Mouse (Mus musculus) neural tube, embryonic 12.5 days (tissue): ENCODE measurements around the gene Slc9a8. TPM values are rescaled to one million over a fixed set of nuclear protein-coding genes. Genes with fewer than 3 reads are reported as not detected.

Experiments
- ATAC-seq: fragments of 200-750 bp; cut with Nextera tagmentation; 2 replicates; pipeline ENCODE4 v1.8.0; 2017; ENCODE audit warnings: low read depth, mild to moderate bottlenecking, moderate TSS enrichment, moderate library complexity; ENCODE audit not compliant: low FRiP score
- H3K27ac ChIP-seq: fragments of 300-500 bp; sonication (generic); 2 replicates; pipeline ENCODE4 v1.5.1; 2016
- H3K27me3 ChIP-seq: fragments of 300-500 bp; sonication (generic); replicated peaks from 2 replicates; pipeline ENCODE4 v1.6.1; 2016; ENCODE audit warnings: mild to moderate bottlenecking
- H3K36me3 ChIP-seq: fragments of 300-500 bp; sonication (generic); 2 replicates; pipeline ENCODE4 v1.6.1; 2016; ENCODE audit warnings: mild to moderate bottlenecking
- H3K4me1 ChIP-seq: fragments of 300-500 bp; sonication (generic); 2 replicates; pipeline ENCODE4 v1.6.1; 2016
- H3K4me2 ChIP-seq: fragments of 300-500 bp; sonication (generic); replicated peaks from 2 replicates; pipeline ENCODE4 v1.6.1; 2016; ENCODE audit warnings: mild to moderate bottlenecking
- H3K4me3 ChIP-seq: fragments of 300-500 bp; sonication (generic); 2 replicates; pipeline ENCODE4 v1.5.1; 2016
- H3K9ac ChIP-seq: fragments of 300-500 bp; sonication (generic); 2 replicates; pipeline ENCODE4 v1.6.1; 2016; ENCODE audit warnings: mild to moderate bottlenecking
- H3K9me3 ChIP-seq: fragments of 300-500 bp; sonication (generic); 2 replicates; pipeline ENCODE4 v1.6.1; 2016; ENCODE audit warnings: mild to moderate bottlenecking
- WGBS: fragments of 180-500 bp; shearing (Covaris S2); methylation state at CpG from one replicate; pipeline ENCODE4 v1.1.7; 2016; 5-methylcytosine and 5-hydroxymethylcytosine counted together
- polyA plus RNA-seq: library from polyadenylated mRNA; unstranded; fragments of >200 nt; fragmentation: Nextera tagmentation; extraction: Ambion mirVana; gene quantifications from 2 replicates; pipeline ENCODE4 v1.2.1, GENCODE M21; 2016

The Slc9a8 gene
- polyA plus RNA-seq, 1 experiment from 2014 or later, result 23.7 TPM

DNA sequence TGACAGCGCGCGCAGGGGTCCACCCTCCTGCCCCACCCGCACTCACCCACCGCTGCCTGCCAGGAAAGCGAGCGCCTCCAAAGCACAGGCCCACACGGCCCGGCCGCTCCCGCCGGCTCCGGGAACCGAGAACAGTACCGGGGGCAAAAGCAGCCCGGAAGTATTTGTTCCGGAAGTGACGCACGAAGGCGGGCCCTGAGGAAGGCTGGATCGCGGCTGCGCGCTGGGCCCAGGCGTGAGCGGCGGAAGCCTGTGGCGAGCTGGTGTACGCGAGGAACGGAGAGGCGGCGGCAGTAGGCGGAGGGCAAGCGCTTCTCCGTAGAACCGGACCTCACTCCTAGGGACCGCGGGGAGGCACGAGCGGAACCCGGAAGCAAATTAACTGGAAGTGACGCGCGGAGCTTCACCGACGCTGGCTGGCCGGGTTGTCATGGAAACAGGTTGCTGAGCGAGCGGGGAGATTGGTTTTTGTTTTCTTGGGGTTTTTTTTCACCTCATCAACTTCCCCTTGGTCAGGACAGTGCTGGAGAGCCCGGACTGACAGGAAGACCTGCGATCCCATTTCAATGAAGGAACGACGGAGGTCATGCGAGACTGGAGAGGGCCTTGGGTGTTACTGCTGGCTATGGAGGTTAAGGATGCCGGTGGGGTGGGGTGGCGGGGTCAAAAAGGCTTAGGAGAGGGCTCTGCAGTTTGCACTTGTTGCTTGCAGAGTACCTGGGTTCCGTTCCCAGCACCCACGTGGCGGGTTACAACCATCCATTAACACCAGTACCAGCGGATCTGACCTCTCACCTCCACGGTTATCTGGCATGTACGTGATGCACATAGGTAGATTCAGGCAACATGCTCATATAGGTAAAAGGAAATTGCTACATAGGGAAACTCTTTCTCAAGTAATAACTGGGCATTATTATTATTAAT is 71.5 kb downstream of the Slc9a8 start, which contains the start of gene Spata2:
Gene Spata2 (minus strand): TSS at position 175 of the 924 bp plus-strand sequence.
- ATAC-seq, result peak; percentile 81
- WGBS, result 2% methylated on average over 63 of the region's 63 CpGs

DNA sequence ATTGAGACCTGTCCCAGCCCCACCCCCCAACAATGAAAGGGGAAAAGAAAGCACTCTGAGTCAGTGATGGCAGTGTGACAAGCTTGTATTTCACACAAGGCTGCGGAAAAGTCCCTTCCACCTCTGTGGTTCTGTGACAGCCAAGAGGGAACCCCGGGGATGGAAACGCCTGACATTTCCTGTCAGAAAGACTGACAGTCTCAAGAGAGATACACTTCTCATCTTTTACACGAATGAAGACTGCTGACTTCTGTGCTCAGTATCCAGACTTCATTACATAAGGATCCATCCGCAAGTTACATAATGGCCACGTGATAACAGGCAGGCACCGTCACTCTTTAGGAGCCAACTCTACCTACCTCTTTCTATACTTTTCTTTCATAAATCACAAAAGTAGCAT is 74.9 kb downstream of the Slc9a8 start:
- Histone ChIP-seq H3K4me1 (peaks cover 13% of the 10 kb centered on the region), H3K9ac (no peak overlapping the region), H3K9me3 (no peaks in the 10 kb centered on the region), H3K27me3 (no peaks in the 10 kb centered on the region), H3K4me2 (no peak overlapping the region), H3K4me3 (no peak overlapping the region), H3K27ac (no peak overlapping the region), H3K36me3 (no peaks in the 10 kb centered on the region)
- 87% methylated on average over 7 of the region's 7 CpGs for WGBS
- no peak for ATAC-seq

More for the DNA sequence above, 71.5 kb downstream of the Slc9a8 start, which contains the start of gene Spata2:
- 0 out of 2 replicates have a peak, but pooled peaks cover 4% of the 10 kb centered on the region for H3K36me3 ChIP-seq
- peak within 1 kb of the TSS; percentile 95 for H3K27ac ChIP-seq
- peak within 1 kb of the TSS; percentile 100 for H3K4me3 ChIP-seq
- peak within 1 kb of the TSS; percentile 98 for H3K9ac ChIP-seq
- H3K4me2 ChIP-seq, result peak within 1 kb of the TSS; percentile 80
- no peaks in the 10 kb centered on the region for H3K9me3 ChIP-seq
- H3K4me1 ChIP-seq, result peaks cover 22% of the 10 kb centered on the region
- H3K27me3 ChIP-seq, result no peaks in the 10 kb centered on the region

DNA sequence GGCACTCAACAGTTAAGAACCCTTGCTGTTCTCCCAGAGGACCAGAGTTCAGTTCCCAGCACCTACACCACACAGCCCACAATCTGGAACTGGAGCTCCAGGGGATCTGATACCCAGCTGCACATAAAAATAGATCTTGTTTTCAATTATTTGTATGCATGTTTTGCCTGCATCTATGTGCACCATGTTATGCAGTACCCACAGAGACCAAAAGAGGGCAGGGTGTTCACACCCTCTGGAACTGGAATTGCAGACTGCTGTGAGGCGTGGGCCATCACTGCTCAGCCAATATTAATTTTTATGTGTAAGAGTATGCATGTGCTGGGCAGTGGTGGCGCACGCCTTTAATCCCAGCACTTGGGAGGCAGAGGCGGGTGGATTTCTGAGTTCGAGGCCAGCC is 75.8 kb downstream of the Slc9a8 start:
- ATAC-seq, result no peak
- no peaks in the 10 kb centered on the region for H3K36me3 ChIP-seq
- H3K27ac ChIP-seq, result no peak overlapping the region
- H3K4me2 ChIP-seq, result no peak overlapping the region
- no peak overlapping the region for H3K9ac ChIP-seq
- no peaks in the 10 kb centered on the region for H3K27me3 ChIP-seq
- peaks cover 6% of the 10 kb centered on the region; the same call in 1 of the 2 replicates for H3K4me1 ChIP-seq
- no peak overlapping the region for H3K4me3 ChIP-seq
- H3K9me3 ChIP-seq, result no peaks in the 10 kb centered on the region
- WGBS, result 80% methylated on average over 5 of the region's 5 CpGs

DNA sequence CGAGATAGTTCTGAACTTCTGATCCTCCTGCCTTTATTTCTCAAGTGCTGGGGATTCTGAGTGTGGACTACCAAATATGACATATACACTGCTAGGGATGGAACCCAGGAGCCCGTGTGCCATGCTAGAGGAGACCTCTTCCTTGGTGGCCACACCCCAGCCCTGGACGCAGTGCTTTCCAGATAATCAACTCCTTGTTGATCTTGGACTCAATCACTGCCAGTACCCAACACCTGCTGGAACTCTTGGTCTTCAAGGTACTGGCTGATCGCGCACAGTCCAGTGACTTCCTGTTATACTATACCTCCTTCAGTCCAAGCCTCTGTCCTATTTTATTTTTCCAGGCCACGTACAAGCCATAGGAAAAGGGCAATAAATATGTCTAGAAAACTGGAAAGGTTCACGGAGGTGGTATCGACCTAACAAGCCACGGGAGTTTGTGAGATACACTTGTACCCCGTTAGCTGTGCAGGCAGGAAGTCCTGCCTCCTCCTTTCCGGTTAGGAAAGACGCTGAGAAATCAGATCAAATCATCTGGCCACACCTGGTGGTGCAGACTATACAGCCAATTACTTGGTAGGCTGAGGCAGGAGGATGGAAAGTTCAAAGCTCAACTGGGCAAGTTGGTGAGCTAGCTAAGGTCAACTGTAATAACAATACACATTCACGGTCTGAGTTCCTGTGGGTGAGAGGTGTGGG is 81.2 kb downstream of the Slc9a8 start:
- peak overlapping the region; percentile 98 for H3K4me3 ChIP-seq
- no peak for ATAC-seq

DNA sequence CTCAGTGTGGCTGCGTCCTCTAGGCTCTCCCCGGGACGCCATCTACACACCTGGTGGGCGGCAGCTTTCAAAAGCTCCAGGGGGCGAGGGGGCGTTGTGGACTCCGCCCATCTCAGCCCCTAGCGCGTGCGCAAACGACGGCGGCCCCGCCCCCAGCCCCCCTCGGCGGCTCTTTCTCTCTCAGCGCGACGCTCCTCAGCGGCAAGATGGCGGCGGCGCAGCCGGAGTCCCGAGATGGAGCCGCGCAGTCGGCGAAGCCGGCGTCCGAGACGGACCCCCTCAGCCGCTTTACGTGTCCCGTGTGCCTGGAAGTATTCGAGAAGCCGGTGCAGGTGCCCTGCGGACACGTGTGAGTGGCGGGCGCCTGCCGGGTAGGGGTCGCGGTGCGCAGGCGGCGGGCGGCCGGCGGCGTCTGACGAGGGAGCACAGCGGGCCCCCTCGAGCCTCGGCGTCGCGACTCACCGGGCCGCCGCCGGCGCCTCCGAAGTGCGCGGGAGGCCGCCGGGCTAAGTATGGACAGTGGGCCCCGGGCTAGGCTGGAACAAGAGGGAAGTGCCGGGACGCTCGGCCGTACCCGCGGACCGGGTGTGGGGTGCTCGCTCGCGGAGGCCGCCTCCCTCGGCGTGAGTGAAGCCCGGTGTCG is 81.9 kb downstream of the Slc9a8 start:
- WGBS, result under 1% methylated on average over 85 of the region's 85 CpGs
- Histone ChIP-seq H3K4me2 (peak overlapping the region; percentile 90), H3K27ac (peak overlapping the region; percentile 76), H3K4me1 (peaks cover 31% of the 10 kb centered on the region), H3K36me3 (peaks cover 17% of the 10 kb centered on the region), H3K4me3 (peak overlapping the region; percentile 98), H3K9me3 (no peaks in the 10 kb centered on the region), H3K9ac (peak overlapping the region; percentile 96), H3K27me3 (no peaks in the 10 kb centered on the region; the same call in 1 of the 2 replicates)
- peak; percentile 86 for ATAC-seq

More for the DNA sequence above, 81.2 kb downstream of the Slc9a8 start:
- H3K27me3 ChIP-seq, result no peaks in the 10 kb centered on the region; the same call in 1 of the 2 replicates
- H3K9ac ChIP-seq, result no peak overlapping the region
- peaks cover 12% of the 10 kb centered on the region for H3K36me3 ChIP-seq
- H3K27ac ChIP-seq, result no peak overlapping the region
- 53% methylated on average over 13 of the region's 13 CpGs for WGBS
- H3K4me1 ChIP-seq, result peaks cover 31% of the 10 kb centered on the region
- peak overlapping the region; percentile 90 for H3K4me2 ChIP-seq
- H3K9me3 ChIP-seq, result no peaks in the 10 kb centered on the region

DNA sequence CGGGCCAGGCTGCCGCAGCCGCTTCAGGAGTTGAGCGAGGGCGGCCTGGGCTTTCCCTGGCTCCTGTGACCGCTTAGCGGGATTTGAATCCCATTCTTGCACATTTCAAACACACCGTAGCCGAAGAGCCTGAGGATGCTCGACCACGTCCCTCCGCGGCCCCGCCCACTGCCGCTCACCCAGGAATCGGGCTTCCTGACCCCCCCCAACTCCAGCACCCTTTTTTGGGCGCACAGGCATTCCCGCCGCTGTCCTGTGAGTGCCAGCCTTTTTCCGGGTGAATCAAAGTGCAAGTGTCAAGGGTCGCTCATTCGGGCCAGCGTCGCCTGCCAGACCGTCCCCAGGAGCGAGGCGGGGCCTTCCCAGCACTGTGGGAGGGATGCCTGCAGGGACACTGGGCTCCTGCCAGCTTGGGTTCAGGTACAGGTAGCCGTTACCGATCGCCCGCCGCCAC is 82.4 kb downstream of the Slc9a8 start:
- Histone ChIP-seq H3K4me1 (peaks cover 31% of the 10 kb centered on the region), H3K27ac (peak overlapping the region; percentile 76; the same call in 1 of the 2 replicates), H3K4me2 (peak overlapping the region; percentile 90), H3K36me3 (peaks cover 23% of the 10 kb centered on the region), H3K9ac (peak overlapping the region; percentile 96), H3K4me3 (peak overlapping the region; percentile 98), H3K9me3 (no peaks in the 10 kb centered on the region), H3K27me3 (no peaks in the 10 kb centered on the region; the same call in 1 of the 2 replicates)
- ATAC-seq, result peak; percentile 46
- 1% methylated on average over 32 of the region's 32 CpGs for WGBS

DNA sequence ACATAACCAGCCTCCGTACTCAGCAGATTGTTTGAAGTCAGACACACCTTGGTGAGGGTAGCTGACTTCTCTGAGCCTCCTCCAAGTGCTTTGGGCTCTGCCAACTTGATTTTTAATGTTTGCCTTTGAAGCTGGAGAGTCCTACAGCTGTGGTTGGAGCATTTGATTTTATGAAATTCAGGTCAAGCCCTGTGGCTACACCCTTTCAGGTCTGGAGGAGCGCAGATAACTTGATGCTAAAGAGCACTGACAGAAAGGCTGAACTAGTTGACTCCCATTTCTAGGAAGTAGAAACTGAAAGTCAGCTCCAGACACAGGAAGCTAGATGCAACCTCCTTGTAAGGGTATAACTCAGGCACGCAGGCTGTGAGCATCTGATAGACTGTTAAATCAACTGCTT is 83.6 kb downstream of the Slc9a8 start:
- Histone ChIP-seq H3K27ac (no peak overlapping the region), H3K4me1 (peaks cover 31% of the 10 kb centered on the region), H3K27me3 (no peaks in the 10 kb centered on the region; the same call in 1 of the 2 replicates), H3K9ac (0 out of 2 replicates have a peak overlapping the region, but pooled peaks have one; percentile 13), H3K9me3 (no peaks in the 10 kb centered on the region), H3K4me2 (peak overlapping the region; percentile 90), H3K4me3 (peak overlapping the region; percentile 98; the same call in 1 of the 2 replicates), H3K36me3 (peaks cover 33% of the 10 kb centered on the region)
- 93% methylated on average over 3 of the region's 3 CpGs for WGBS
- no peak for ATAC-seq

DNA sequence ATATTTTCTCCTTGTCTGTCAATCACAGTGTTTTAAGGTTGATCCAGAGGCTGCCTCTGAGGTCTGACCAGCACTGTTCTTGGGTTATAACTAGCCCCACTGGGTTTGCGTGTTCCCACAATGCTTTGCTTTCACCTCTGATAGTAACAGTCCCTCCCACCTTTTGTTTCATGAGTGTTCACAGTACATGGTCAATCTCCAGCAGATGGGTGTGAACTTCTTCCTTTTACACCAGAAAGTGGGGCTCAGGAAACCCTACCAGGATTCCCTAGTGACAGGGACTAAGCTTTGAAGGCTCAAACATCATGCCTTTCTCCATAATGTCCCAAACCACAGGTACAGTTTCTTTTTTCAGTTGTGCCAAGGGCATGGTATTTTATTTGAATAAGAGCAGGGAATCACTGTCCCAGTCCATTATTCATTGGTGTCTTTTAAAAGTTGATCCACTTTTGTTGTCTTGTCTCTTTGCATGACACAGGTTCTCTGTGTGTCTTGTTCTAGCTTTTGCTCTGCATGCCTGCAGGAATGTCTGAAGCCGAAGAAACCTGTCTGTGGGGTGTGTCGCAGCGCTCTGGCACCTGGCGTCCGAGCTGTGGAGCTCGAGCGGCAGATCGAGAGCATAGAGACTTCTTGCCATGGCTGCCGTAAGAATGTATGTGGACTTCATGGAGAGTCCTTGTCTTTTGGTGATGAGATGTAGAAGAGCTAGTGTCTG is 85.2 kb downstream of the Slc9a8 start:
- no peak overlapping the region for H3K4me3 ChIP-seq
- peaks cover 47% of the 10 kb centered on the region for H3K36me3 ChIP-seq
- peaks cover 31% of the 10 kb centered on the region for H3K4me1 ChIP-seq
- no peak overlapping the region for H3K9ac ChIP-seq
- H3K27me3 ChIP-seq, result no peaks in the 10 kb centered on the region; the same call in 1 of the 2 replicates
- no peak overlapping the region for H3K27ac ChIP-seq
- ATAC-seq, result no peak
- no peak overlapping the region for H3K4me2 ChIP-seq
- H3K9me3 ChIP-seq, result no peaks in the 10 kb centered on the region
- 95% methylated on average over 10 of the region's 10 CpGs for WGBS

DNA sequence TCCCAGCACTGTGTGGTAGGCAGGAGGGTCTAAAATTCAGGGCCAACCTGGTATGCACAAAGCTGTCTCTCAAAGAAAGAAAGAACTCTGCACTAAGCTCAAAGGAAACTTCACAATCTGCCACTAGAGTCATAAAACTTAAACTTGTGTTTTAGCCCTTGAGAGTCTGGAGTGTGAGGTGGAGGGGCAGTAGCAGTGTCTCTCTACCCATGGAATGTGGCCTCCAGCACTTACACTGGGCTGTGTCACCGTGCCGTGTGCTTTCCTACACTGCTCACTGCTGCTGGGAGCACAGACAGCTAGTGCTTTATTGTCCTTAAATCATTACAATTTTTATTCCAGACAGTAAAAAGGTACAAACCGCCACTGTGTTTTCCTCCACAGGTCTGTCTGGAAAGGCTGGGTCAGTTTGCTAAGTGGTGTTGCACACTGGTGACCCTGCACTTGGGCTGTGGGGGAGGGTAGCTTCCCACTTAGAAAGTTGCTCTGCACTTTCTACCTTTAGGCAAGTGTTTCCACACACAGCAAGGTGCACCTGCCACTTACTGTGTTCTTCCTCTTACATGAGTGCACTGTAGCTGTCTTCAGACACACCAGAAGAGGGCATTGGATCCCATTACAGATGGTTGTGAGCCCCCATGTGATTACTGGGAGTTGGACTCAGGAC is 86.3 kb downstream of the Slc9a8 start:
- Histone ChIP-seq H3K4me3 (no peak overlapping the region), H3K9ac (no peak overlapping the region), H3K27ac (no peak overlapping the region), H3K4me2 (no peak overlapping the region), H3K4me1 (peaks cover 30% of the 10 kb centered on the region), H3K36me3 (peaks cover 59% of the 10 kb centered on the region), H3K9me3 (no peaks in the 10 kb centered on the region), H3K27me3 (no peaks in the 10 kb centered on the region; the same call in 1 of the 2 replicates)
- WGBS, result 88% methylated on average over 3 of the region's 3 CpGs
- no peak for ATAC-seq

DNA sequence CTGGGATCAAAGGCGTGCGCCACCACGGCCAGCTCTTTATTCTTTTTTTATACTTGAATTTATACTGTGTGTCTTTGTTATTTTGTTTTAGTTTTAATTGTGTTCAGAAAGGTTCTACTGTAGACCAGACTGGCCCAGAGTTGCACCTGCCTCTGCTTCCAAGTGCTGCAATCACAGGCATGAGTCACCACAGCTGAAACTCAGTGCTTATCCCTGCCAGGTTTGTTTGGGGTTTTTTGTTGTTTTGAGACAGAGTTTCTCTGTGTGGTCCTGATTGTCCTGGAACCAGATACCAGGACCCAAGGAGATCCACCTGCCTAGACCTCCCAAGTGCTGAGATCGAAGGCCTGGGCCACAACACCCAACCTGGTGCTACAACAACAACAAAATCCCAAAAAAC is 87.1 kb downstream of the Slc9a8 start:
- no peak overlapping the region for H3K9ac ChIP-seq
- H3K27ac ChIP-seq, result no peak overlapping the region
- peaks cover 27% of the 10 kb centered on the region for H3K4me1 ChIP-seq
- no peak overlapping the region for H3K4me2 ChIP-seq
- no peak for ATAC-seq
- H3K36me3 ChIP-seq, result peaks cover 66% of the 10 kb centered on the region
- no peaks in the 10 kb centered on the region for H3K27me3 ChIP-seq
- WGBS, result 98% methylated on average over 4 of the region's 4 CpGs
- H3K4me3 ChIP-seq, result no peak overlapping the region
- no peaks in the 10 kb centered on the region for H3K9me3 ChIP-seq

DNA sequence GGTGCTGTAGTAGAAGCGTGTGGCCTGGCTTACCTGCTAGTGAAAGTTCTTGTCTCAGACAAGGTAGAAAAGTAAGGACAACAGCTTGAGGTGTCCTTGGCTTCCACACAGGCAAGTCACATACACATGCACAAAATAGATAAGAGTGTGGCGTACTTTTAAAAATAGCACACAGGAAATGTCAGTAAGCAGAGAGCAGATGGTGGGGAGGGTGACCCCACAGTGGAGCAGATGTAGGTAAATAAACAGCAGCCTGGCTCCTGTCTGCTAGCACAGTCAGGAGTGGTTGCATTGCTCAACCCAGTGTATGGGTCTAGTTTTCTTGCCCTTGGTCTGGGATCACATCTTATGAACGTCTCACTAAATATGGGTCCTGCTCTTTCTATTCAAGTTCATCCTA is 89.0 kb downstream of the Slc9a8 start:
- Histone ChIP-seq H3K9ac (no peak overlapping the region), H3K27me3 (no peaks in the 10 kb centered on the region), H3K4me1 (peaks cover 12% of the 10 kb centered on the region), H3K4me2 (no peak overlapping the region), H3K4me3 (no peak overlapping the region), H3K27ac (no peak overlapping the region), H3K36me3 (peaks cover 85% of the 10 kb centered on the region), H3K9me3 (no peaks in the 10 kb centered on the region)
- 89% methylated on average over 3 of the region's 3 CpGs for WGBS
- no peak for ATAC-seq
